Mouse (Mus musculus) hindbrain, embryonic 14.5 days (tissue): ENCODE data around the gene Podnl1. TPM values are rescaled to one million over a fixed set of nuclear protein-coding genes. Genes with fewer than 3 reads are reported as not detected.

Experiments used
- ATAC-seq: fragments of 200-750 bp; cut with Nextera tagmentation; 2 replicates; pipeline ENCODE4 v1.8.0; 2017; ENCODE audit warnings: moderate number of reproducible peaks, mild to moderate bottlenecking, moderate TSS enrichment, moderate library complexity; ENCODE audit not compliant: low FRiP score
- DNase-seq: peaks from one replicate; pipeline ENCODE4 v3.0.0-alpha.2; 2015; ENCODE audit warnings: low spot score
- H3K27ac ChIP-seq: fragments of 300-500 bp; sonication (generic); 2 replicates; pipeline ENCODE4 v1.5.1; 2014; ENCODE audit warnings: mild to moderate bottlenecking, moderate library complexity
- H3K27me3 ChIP-seq: fragments of 300-500 bp; sonication (generic); 2 replicates; pipeline ENCODE4 v1.6.1; 2014; ENCODE audit warnings: mild to moderate bottlenecking, low read length, mixed read lengths; ENCODE audit not compliant: control insufficient read depth, insufficient read depth
- H3K36me3 ChIP-seq: fragments of 300-500 bp; sonication (generic); replicated peaks from 2 replicates; pipeline ENCODE4 v1.6.1; 2014; ENCODE audit not compliant: control insufficient read depth, insufficient read depth
- H3K4me1 ChIP-seq: fragments of 300-500 bp; sonication (generic); replicated peaks from 2 replicates; pipeline ENCODE4 v1.6.1; 2014; ENCODE audit warnings: antibody characterized with exemption, low read length, mixed read lengths; ENCODE audit not compliant: control insufficient read depth, insufficient read depth
- H3K4me2 ChIP-seq: fragments of 300-500 bp; sonication (generic); replicated peaks from 2 replicates; pipeline ENCODE4 v1.6.1; 2014; ENCODE audit warnings: mild to moderate bottlenecking, moderate library complexity
- H3K4me3 ChIP-seq: fragments of 300-500 bp; sonication (generic); replicated peaks from 2 replicates; pipeline ENCODE4 v1.5.1; 2014; ENCODE audit warnings: mild to moderate bottlenecking, low read length
- H3K9ac ChIP-seq: fragments of 300-500 bp; sonication (generic); 2 replicates; pipeline ENCODE4 v1.6.1; 2014
- H3K9me3 ChIP-seq: fragments of 300-500 bp; sonication (generic); 2 replicates; pipeline ENCODE4 v1.6.1; 2016; ENCODE audit warnings: low read length; ENCODE audit not compliant: control insufficient read depth
- WGBS: fragments of 180-500 bp; shearing (Covaris S2); extraction: QIAGEN DNeasy Blood & Tissue Kit; methylation state at CpG from one replicate; pipeline ENCODE4 v1.1.7; 2014; 5-methylcytosine and 5-hydroxymethylcytosine counted together
- polyA plus RNA-seq: library from polyadenylated mRNA; unstranded; fragments of >200 nt; fragmentation: Nextera tagmentation; extraction: Ambion mirVana; gene quantifications from 2 replicates; pipeline ENCODE4 v1.2.1, GENCODE M21; 2014

Gene Podnl1
- polyA plus RNA-seq, 1 experiment from 2014 or later = 0.48 TPM

DNA sequence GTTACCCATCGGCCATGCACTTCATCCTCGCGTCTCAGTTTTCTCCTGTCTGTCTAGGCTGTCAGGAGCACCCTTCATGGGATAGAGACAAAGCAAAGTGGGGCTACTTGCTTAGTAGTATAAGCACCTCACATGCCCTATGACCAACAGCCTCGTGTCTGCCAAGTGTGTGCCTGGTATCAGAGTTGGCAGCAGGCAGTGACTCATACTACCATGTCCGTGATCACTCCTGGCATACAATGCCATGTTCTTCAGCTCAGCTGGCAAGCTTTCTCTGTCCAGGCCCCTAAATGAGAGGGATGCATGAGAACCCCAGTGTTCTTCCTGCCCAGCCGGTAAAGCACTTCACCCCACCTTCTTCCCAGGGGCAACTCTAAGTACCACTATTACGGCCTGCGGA, 35.2 kb upstream of the Podnl1 start:
- ATAC-seq = no peak
- Histone ChIP-seq H3K4me2 (no peak overlapping the region), H3K27ac (no peak overlapping the region), H3K27me3 (no peaks in the 10 kb centered on the region), H3K4me3 (no peak overlapping the region), H3K36me3 (peaks cover 94% of the 10 kb centered on the region), H3K4me1 (no peaks in the 10 kb centered on the region), H3K9ac (no peak overlapping the region), H3K9me3 (no peaks in the 10 kb centered on the region)
- DNase-seq = no peak
- 96% methylated on average over 8 of the region's 8 CpGs for WGBS

DNA sequence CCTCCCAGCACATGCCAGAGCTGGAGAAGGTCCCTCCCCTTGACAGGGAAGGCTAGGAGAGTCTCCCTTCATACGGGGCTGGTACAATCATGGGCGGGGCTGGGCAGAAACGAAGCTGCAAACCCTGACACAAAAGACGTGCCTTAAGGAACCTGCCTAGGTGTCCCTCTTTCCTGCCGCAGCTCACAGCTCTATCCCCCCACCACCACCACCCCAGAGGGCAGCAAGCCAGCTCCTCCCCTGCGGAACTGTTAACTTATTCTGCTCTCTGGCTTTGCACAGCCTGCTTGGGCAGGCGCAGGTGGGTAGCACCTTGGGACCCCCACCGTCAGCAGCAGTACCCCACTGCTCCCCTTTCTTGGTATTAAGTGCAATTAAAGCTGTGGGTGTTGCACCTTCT, 29.7 kb upstream of the Podnl1 start:
- whole genome bisulfite sequencing = 76% methylated on average over 7 of the region's 8 CpGs
- Histone ChIP-seq H3K27me3 (no peaks in the 10 kb centered on the region), H3K4me3 (no peak overlapping the region), H3K4me1 (no peaks in the 10 kb centered on the region), H3K36me3 (peaks cover 96% of the 10 kb centered on the region), H3K4me2 (no peak overlapping the region), H3K9ac (no peak overlapping the region), H3K27ac (no peak overlapping the region), H3K9me3 (no peaks in the 10 kb centered on the region)
- ATAC-seq = no peak
- no peak for DNase-seq

DNA sequence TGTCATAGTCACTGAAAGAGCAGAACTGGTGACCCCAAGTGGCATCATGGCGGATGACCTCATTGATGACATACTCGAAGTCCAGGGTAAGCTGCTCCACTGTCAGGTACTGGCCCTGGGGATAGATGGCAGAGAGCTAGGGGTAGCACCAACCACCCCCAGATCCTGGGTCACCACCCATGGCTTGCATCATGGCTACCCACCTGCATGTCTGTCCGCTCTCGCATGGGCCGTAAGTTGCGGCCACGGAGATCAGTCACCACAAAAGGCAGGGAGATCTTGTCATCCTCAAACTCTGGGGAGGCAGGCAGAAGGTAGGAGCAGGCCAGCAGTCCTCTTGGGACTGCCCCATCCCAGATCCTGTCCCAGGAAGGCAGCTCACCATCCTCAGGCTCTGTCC, 27.4 kb upstream of the Podnl1 start:
- no peak overlapping the region for H3K9ac ChIP-seq
- ATAC-seq (no peak), DNase-seq (no peak)
- H3K27me3 ChIP-seq = no peaks in the 10 kb centered on the region
- no peaks in the 10 kb centered on the region for H3K9me3 ChIP-seq
- peaks cover 90% of the 10 kb centered on the region for H3K36me3 ChIP-seq
- WGBS = 98% methylated on average over 7 of the region's 7 CpGs
- no peak overlapping the region for H3K27ac ChIP-seq
- no peak overlapping the region for H3K4me2 ChIP-seq
- peaks cover 17% of the 10 kb centered on the region for H3K4me1 ChIP-seq
- H3K4me3 ChIP-seq = no peak overlapping the region

DNA sequence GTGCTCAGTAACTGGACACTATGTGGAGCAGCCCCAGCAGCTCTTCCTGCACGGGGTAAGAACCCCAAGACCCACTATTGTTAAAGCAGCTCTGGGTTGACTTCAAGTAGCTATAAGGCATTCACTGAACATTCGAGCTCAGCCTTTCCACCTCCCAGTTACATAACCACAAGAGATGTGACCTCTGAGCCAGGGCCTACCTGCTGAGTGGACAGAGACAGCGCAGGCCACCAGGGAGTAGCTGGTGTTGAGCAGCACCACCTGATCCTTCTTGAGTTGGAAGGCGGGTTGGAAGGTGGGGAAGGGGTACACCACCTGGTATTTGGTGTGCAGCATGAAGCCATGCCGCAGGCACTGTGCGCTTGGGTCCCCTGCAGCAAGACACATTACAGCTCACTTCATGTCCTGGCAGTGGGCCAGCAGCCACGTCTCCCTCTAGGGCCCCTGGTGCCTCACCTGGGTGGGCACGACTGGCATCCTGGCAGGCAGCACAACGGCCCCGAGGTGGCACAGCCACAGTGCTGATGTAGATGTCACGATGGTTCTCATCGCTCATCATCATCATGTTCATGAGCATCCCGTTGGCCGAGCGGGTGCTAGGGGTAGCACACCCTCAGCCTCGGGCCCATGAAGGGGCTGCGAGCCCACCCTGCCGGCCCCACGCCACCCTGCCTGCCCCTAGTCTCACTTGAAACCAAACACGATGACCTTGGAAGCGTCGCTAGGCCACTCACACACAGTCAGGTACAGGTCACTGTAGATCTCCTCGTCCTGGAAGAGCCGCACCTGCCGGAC, 24.1 kb upstream of the Podnl1 start:
- H3K4me3 ChIP-seq = no peak overlapping the region
- no peak overlapping the region for H3K9ac ChIP-seq
- H3K27ac ChIP-seq = no peak overlapping the region
- no peak for ATAC-seq
- WGBS = 95% methylated on average over 25 of the region's 25 CpGs
- H3K4me2 ChIP-seq = no peak overlapping the region
- no peak for DNase-seq
- peaks cover 58% of the 10 kb centered on the region for H3K36me3 ChIP-seq
- H3K27me3 ChIP-seq = no peaks in the 10 kb centered on the region
- H3K9me3 ChIP-seq = no peaks in the 10 kb centered on the region
- H3K4me1 ChIP-seq = peaks cover 30% of the 10 kb centered on the region

DNA sequence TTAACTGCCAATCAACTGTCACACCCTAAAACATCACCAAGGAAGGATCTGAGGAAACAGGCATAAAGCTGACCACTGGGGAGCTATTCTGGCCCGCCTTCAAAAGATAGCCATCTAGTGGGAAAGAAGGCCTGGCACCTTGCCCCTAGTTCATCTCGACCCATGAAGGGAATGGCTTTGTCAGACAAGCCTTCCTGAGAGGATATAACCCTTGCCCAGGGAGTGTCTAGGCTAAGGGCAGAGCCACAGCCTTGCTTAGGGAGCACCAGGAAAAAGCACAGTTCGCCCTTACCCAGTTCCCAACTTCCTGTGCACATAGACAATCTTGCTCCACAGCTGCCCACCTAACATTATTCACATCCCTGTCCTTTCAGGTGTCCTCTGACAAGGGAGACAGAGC, 22.2 kb upstream of the Podnl1 start:
- WGBS = 27% methylated on average over 3 of the region's 3 CpGs
- Histone ChIP-seq H3K4me3 (peak overlapping the region; percentile 60), H3K4me2 (peak overlapping the region; percentile 82), H3K4me1 (peaks cover 30% of the 10 kb centered on the region), H3K9me3 (no peaks in the 10 kb centered on the region), H3K36me3 (peaks cover 39% of the 10 kb centered on the region), H3K27ac (peak overlapping the region; percentile 96), H3K9ac (peak overlapping the region; percentile 76), H3K27me3 (no peaks in the 10 kb centered on the region)
- DNase-seq (no peak), ATAC-seq (no peak)

DNA sequence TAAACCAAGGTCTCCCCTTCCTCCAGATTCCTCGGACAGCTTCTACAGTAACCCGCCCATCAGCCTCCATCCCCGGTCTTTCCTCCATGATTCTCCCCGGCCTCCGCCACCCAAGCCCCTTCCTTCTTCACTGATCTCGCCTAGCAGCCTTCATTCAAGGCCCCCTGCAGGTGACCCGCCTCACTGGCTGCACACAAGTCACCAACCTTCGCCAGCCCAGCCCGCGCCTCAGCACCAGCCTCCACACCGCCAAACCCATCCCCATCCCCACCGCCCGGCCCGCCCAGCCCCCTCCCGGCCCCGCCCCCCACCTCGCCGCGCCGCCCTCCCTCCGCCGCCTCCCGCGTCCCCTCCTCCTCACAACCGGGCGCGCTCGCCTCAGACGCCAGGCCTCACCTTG, 21.6 kb upstream of the Podnl1 start:
- Histone ChIP-seq H3K4me3 (peak overlapping the region; percentile 60), H3K9ac (peak overlapping the region; percentile 76), H3K9me3 (no peaks in the 10 kb centered on the region), H3K27ac (peak overlapping the region; percentile 96), H3K4me1 (peaks cover 30% of the 10 kb centered on the region), H3K27me3 (no peaks in the 10 kb centered on the region), H3K4me2 (peak overlapping the region; percentile 82), H3K36me3 (peaks cover 34% of the 10 kb centered on the region)
- 0% methylated on average over 24 of the region's 29 CpGs for WGBS
- ATAC-seq (peak; percentile 79), DNase-seq (peak; percentile 68)

DNA sequence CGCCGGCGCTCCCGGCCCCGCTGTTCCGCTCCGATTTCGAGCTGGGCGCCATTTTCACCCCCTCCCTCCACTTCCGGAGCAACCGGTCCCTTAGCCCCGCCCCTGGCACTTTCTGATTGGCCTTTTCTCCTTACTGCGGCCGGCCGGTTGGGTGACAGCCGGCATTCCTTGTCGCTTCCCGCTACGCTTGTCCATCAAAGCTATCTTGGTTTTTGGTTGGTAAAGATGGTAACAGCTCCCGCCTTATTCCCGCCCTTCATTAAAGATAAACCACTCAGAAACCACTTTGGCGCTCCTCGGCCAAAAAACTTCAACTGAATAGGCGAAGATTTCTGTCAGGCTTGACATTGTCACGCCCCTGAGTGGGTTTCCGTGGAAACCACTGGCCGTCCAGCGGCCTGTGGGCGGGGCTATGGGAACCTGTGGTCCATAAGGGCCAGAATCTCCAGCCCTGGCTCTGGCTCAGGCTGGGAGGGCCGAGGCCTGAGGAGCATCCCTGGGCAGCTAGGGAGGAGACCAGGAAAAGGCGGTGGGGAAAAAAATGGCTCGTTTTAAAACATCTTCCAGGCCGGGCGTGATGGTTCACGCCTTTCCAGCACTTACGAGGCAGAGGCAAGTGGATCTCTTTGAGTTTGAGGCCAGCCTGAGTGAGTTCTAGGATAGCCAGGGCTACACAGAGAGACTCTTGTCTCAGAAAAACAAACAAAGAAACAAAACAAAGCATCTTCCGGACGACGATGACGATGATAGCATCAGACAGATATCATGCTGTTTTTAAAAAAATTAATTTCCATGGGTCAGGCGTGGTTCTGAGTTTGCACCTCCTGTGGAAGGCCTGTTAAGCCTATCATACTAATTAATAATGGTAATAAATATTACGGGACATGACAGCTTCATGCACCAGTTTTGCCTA, 20.8 kb upstream of the Podnl1 start, which contains the start of gene Dcaf15:
Dcaf15 (minus strand) TSS at position 72 of the 913 bp plus-strand sequence.
- 6% methylated on average over 42 of the region's 42 CpGs for WGBS
- peak within 1 kb of the TSS; percentile 96 for H3K27ac ChIP-seq
- DNase-seq = peak; percentile 98

DNA sequence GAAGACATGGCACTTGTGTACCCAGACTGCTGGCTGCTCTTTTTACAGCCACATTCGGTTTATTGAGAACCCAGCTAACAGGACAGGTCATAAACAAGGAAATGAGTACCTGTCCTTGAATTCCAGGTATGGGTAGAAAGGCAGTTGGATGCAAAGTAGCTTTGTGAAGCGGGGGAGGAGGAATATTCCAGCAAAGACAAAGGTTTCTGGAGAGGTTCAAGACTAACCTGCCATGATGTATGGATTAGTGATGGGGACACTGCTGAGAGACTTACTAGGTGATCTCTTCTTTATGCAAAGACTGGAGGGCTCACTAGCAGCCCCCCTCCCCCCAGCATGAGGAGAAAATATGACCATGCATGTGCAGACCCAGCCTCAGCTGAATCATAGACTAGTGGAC, 20.1 kb upstream of the Podnl1 start:
- DNase-seq (no peak), ATAC-seq (no peak)
- Histone ChIP-seq H3K4me1 (peaks cover 30% of the 10 kb centered on the region), H3K9ac (0 out of 2 replicates have a peak overlapping the region, but pooled peaks have one; percentile 24), H3K27me3 (no peaks in the 10 kb centered on the region), H3K27ac (peak overlapping the region; percentile 84), H3K9me3 (no peaks in the 10 kb centered on the region), H3K4me2 (no peak overlapping the region; the same call in 1 of the 2 replicates), H3K36me3 (peaks cover 20% of the 10 kb centered on the region), H3K4me3 (no peak overlapping the region)
- 90% methylated on average over 2 of the region's 2 CpGs for WGBS

More for the DNA sequence above, 20.8 kb upstream of the Podnl1 start, which contains the start of gene Dcaf15:
- H3K4me2 ChIP-seq = peak within 1 kb of the TSS; percentile 82
- peaks cover 27% of the 10 kb centered on the region for H3K36me3 ChIP-seq
- peaks cover 30% of the 10 kb centered on the region for H3K4me1 ChIP-seq
- no peaks in the 10 kb centered on the region for H3K9me3 ChIP-seq
- ATAC-seq = peak; percentile 96
- H3K27me3 ChIP-seq = no peaks in the 10 kb centered on the region
- H3K9ac ChIP-seq = peak within 1 kb of the TSS; percentile 76
- H3K4me3 ChIP-seq = peak within 1 kb of the TSS; percentile 60
